In genomic region chr8:78028928-78029327, GRCm38 (mm10) we compare ENCODE assay signal across 22 mouse cellular contexts.
DNase-seq lines count a peak whose midpoint lies in the region; ATAC-seq and TF ChIP-seq lines count a peak whose summit lies in the region.
"Had no signal": no experiment of that assay in that cellular context is flagged by ENCODE, and none has a peak within 500 bp of the region (broad histone marks: within the 10 kb centered on the region; RNA-seq: fewer than 3 reads in every experiment).

No protein-coding gene starts in this region.

- TF ChIP-seq CTCF in lung, postnatal 0 days (IDR thresholded peaks at IDR 0.05): no peak

- H3K36me3 ChIP-seq in heart, embryonic 12.5 days: no peaks in the 10 kb centered on the region
- H3K36me3 ChIP-seq in kidney, embryonic 16.5 days (ENCODE audit: insufficient read depth, low read length): no peaks in the 10 kb centered on the region
- H3K36me3 ChIP-seq in kidney, embryonic 14.5 days (ENCODE audit: control insufficient read depth, insufficient read depth, low read length): no peaks in the 10 kb centered on the region
- no peaks in the 10 kb centered on the region for H3K36me3 ChIP-seq in lung, postnatal 0 days (ENCODE audit: insufficient read depth, low read length)
- H3K36me3 ChIP-seq: embryonic facial prominence, embryonic 13.5 days; embryonic facial prominence, embryonic 15.5 days; forebrain, embryonic 10.5 days; forebrain, embryonic 12.5 days had no signal

- H3K27ac ChIP-seq in heart, embryonic 12.5 days (ENCODE audit: poor library complexity, severe bottlenecking): no peak overlapping the region
- H3K27ac ChIP-seq in kidney, embryonic 16.5 days (ENCODE audit: low read length): peak overlapping the region; percentile 30; the same call in 1 of the 2 replicates
- H3K27ac ChIP-seq in kidney, embryonic 14.5 days (ENCODE audit: low read depth, low read length): no peak overlapping the region
- no peak overlapping the region for H3K27ac ChIP-seq in lung, postnatal 0 days (ENCODE audit: low read length)
- H3K27ac ChIP-seq: embryonic facial prominence, embryonic 13.5 days; embryonic facial prominence, embryonic 15.5 days; forebrain, embryonic 10.5 days; forebrain, embryonic 12.5 days had no signal

- H3K27me3 ChIP-seq in heart, embryonic 12.5 days (replicated peaks): no peaks in the 10 kb centered on the region
- H3K27me3 ChIP-seq in kidney, embryonic 16.5 days (ENCODE audit: insufficient read depth, low read length): no peaks in the 10 kb centered on the region
- no peaks in the 10 kb centered on the region for H3K27me3 ChIP-seq in kidney, embryonic 14.5 days (ENCODE audit: control insufficient read depth, insufficient read depth, low read length)
- H3K27me3 ChIP-seq in lung, postnatal 0 days (replicated peaks; ENCODE audit: insufficient read depth, low read length): no peaks in the 10 kb centered on the region
- H3K27me3 ChIP-seq: embryonic facial prominence, embryonic 13.5 days; embryonic facial prominence, embryonic 15.5 days; forebrain, embryonic 12.5 days had no signal

- no peak for ATAC-seq in heart, embryonic 12.5 days (ENCODE audit: insufficient number of reproducible peaks, low FRiP score)
- ATAC-seq in kidney, embryonic 16.5 days (ENCODE audit: low FRiP score, low TSS enrichment): no peak
- no peak for ATAC-seq in kidney, embryonic 14.5 days (ENCODE audit: low FRiP score, low TSS enrichment)
- no peak for ATAC-seq in lung, postnatal 0 days
- ATAC-seq: forebrain, embryonic 14.5 days had no signal

- WGBS in heart, embryonic 12.5 days: 84% methylated on average over 1 of the region's 1 CpGs
- 64% methylated on average over 1 of the region's 1 CpGs for WGBS in kidney, embryonic 16.5 days
- WGBS in kidney, embryonic 14.5 days: 71% methylated on average over 1 of the region's 1 CpGs
- WGBS in lung, postnatal 0 days: 54% methylated on average over 1 of the region's 1 CpGs

- H3K9me3 ChIP-seq in heart, embryonic 12.5 days (replicated peaks): no peaks in the 10 kb centered on the region
- no peaks in the 10 kb centered on the region for H3K9me3 ChIP-seq in kidney, embryonic 16.5 days (ENCODE audit: low read length)
- H3K9me3 ChIP-seq in kidney, embryonic 14.5 days (ENCODE audit: control insufficient read depth, low read length): no peaks in the 10 kb centered on the region
- no peaks in the 10 kb centered on the region for H3K9me3 ChIP-seq in lung, postnatal 0 days (ENCODE audit: low read length)
- H3K9me3 ChIP-seq: embryonic facial prominence, embryonic 13.5 days; embryonic facial prominence, embryonic 15.5 days; forebrain, embryonic 10.5 days; forebrain, embryonic 12.5 days had no signal

- H3K4me3 ChIP-seq in heart, embryonic 12.5 days: no peak overlapping the region
- no peak overlapping the region for H3K4me3 ChIP-seq in kidney, embryonic 16.5 days (ENCODE audit: low read length)
- H3K4me3 ChIP-seq in kidney, embryonic 14.5 days (ENCODE audit: low read length): no peak overlapping the region
- H3K4me3 ChIP-seq in lung, postnatal 0 days (ENCODE audit: low read depth, low read length): no peak overlapping the region
- H3K4me3 ChIP-seq: embryonic facial prominence, embryonic 13.5 days; embryonic facial prominence, embryonic 15.5 days; erythroblast, embryonic 14.5 days; forebrain, embryonic 10.5 days; forebrain, embryonic 12.5 days had no signal

- H3K9ac ChIP-seq in heart, embryonic 12.5 days: no peak overlapping the region
- H3K9ac ChIP-seq in kidney, embryonic 16.5 days (replicated peaks; ENCODE audit: low read length): no peak overlapping the region
- H3K9ac ChIP-seq in kidney, embryonic 14.5 days (ENCODE audit: low read depth, low read length): no peak overlapping the region
- H3K9ac ChIP-seq in lung, postnatal 0 days (replicated peaks; ENCODE audit: low read depth): no peak overlapping the region
- H3K9ac ChIP-seq: embryonic facial prominence, embryonic 13.5 days; embryonic facial prominence, embryonic 15.5 days; forebrain, embryonic 12.5 days had no signal

- H3K4me1 ChIP-seq in heart, embryonic 12.5 days (replicated peaks): peaks cover 10% of the 10 kb centered on the region
- peaks cover 10% of the 10 kb centered on the region for H3K4me1 ChIP-seq in kidney, embryonic 16.5 days (ENCODE audit: insufficient read depth, low read length)
- H3K4me1 ChIP-seq in kidney, embryonic 14.5 days (ENCODE audit: control insufficient read depth, insufficient read depth, low read length): peaks cover 5% of the 10 kb centered on the region
- H3K4me1 ChIP-seq in lung, postnatal 0 days (ENCODE audit: insufficient read depth, low read depth, low read length): peaks cover 5% of the 10 kb centered on the region; the same call in 1 of the 2 replicates
- H3K4me1 ChIP-seq: forebrain, embryonic 10.5 days; forebrain, embryonic 12.5 days had no signal

- peak; percentile 58 for DNase-seq in heart, adult 11 months
- peak; percentile 53 for DNase-seq in lung, postnatal 0 days (ENCODE audit: low spot score)
- DNase-seq in lung, adult 18-20 months: no peak
- DNase-seq: adrenal gland, adult 2 months; adrenal gland, postnatal 10 days; adrenal gland, postnatal 25 days; cerebellum, adult 11 months; cerebellum, adult 18-20 months; cerebellum, adult 8-10 months; cerebellum, adult 9-11 months; cerebellum, postnatal 14 days; cerebellum, postnatal 36 days; embryo, embryonic 11 days had no signal

- no peak for TF ChIP-seq EP300 in lung, postnatal 0 days (IDR thresholded peaks at IDR 0.05)

- H3K4me2 ChIP-seq in heart, embryonic 12.5 days: no peak overlapping the region
- H3K4me2 ChIP-seq in kidney, embryonic 16.5 days (replicated peaks; ENCODE audit: low read depth, low read length): no peak overlapping the region
- H3K4me2 ChIP-seq in kidney, embryonic 14.5 days (replicated peaks; ENCODE audit: low read depth, low read length): no peak overlapping the region
- no peak overlapping the region for H3K4me2 ChIP-seq in lung, postnatal 0 days (replicated peaks; ENCODE audit: low read depth, low read length)
- H3K4me2 ChIP-seq: embryonic facial prominence, embryonic 13.5 days; embryonic facial prominence, embryonic 15.5 days; forebrain, embryonic 12.5 days had no signal

Comparison
In these comparisons a context has a peak if more than half of its experiments do, and no peak if none do; other contexts are left out.
1. DNase-seq: peak in heart, adult 11 months (single experiment) and lung, postnatal 0 days (single experiment); none in lung, adult 18-20 months (0 of 2).